Mouse (Mus musculus) naive thymus-derived CD4-positive, alpha-beta T cell, adult 2 months (primary cell): ENCODE data around the gene Cacna1f.

Experiments
- DNase-seq: peaks from one replicate; pipeline ENCODE4 v3.0.0-alpha.2; 2011; ENCODE audit warnings: low read depth

Cacna1f gene

DNA sequence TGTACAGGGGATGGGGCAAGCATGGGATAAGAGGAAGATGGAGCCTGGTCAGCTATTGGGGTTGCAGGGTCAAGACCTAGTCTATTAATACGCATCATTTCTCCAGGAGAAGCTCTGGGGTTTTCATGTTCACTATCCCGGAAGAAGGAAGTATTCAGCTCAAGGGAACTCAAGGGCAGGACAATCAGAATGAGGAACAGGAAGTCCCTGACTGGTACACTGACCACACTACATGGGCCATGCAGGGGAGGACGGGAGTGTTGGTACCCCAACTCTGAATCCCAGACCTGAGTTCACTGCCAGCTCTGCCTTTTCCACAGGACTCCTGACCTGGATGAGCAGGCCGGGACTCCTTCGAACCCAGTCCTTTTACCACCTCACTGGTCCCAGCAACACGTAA lies 25.7 kb downstream of the Cacna1f start:
- no peak for DNase-seq

GRCm38 (mm10) chrX:7635101-7635500 lies 28.2 kb downstream of the Cacna1f start:
- no peak for DNase-seq

- peak; percentile 77 for DNase-seq
Measured at GRCm38 (mm10) chrX:7638401-7639091, 31.7 kb downstream of the Cacna1f start, which contains the start of gene Syp. Gene Syp, plus strand, starts transcription at chrX:7638471.

DNA sequence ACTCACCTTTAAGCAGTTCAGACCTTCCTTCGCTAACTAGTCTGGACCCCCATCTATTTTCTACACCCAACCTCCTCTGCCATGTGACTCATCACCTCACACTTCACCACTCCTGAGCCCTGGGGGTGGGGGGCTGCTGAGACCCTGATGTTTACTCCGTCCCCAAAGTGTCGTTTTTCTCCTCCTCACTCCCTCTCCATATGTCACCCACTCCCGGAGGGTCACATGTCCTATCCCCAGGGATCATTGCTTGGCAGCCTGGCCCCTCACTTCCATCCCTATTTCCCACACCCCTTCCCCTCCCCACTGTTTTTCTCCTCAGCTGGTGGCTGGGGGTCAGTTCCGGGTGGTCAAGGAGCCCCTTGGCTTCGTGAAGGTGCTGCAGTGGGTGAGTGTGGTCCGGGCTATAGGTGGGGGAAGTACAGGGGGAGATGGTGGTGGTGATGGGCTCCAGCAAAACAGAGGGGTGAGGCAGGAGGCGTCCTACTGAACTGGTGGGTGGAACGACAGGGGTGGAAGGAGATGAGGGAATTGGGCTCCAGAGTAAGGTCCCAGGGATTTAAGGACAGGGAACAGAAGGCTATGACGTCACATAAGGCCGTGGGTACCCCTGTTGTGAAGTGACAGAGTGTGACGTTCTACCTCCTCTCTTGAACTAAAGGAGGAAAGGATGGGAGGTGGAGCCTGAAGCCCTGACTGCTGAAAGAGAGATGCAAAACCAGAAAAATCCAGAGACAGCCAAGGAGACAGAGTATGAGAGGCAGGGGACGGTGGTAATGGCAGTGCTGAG lies 32.8 kb downstream of the Cacna1f start:
- DNase-seq: no peak

GRCm38 (mm10) chrX:7640785-7641184 lies 33.9 kb downstream of the Cacna1f start:
- no peak for DNase-seq

- DNase-seq: peak; percentile 92
Measured at GRCm38 (mm10) chrX:7645349-7645748, 38.5 kb downstream of the Cacna1f start.

GRCm38 (mm10) chrX:7648671-7649304 lies 41.9 kb downstream of the Cacna1f start:
- peak; percentile 92 for DNase-seq

GRCm38 (mm10) chrX:7657221-7657639 lies 50.3 kb downstream of the Cacna1f start, which contains the start of gene Prickle3:
Gene Prickle3, plus strand, starts transcription at chrX:7657260.
- peak; percentile 76 for DNase-seq

DNA sequence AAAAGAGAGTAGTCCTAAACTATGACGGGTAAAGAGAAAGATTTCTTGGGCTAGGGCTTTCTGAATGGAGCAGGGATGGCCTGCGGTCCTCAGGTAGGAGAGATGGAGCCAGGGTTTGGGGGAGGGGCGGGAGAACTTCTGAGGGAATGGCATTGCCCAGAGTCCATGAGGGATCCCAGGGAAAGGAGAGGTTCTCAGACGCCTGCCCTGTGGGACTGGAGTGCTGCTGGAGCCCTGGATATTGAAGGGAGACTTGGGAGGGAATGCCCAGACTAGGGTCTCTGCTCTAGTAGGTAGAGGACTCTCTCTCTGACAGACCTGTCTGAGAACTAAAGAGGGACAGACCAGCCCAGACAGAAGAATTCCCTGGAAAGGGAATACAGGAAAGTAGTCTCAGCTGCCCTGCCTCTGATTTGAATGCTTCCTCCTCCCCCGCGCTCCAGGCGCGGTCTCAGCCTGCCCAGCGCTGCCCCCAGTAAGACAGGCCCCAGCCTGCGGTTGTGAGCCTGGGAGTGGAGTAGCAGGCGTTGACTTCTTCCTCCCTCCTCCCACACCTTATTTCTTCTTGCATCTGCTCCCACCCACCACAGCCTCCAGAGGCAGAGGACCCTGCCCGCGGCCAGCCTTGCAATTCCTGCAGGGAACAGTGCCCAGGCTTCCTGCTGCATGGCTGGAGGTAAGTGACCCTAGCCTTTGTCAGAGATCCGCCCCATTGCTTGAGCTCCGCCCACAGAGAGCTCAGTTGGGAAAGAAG lies 51.3 kb downstream of the Cacna1f start:
- no peak for DNase-seq

DNA sequence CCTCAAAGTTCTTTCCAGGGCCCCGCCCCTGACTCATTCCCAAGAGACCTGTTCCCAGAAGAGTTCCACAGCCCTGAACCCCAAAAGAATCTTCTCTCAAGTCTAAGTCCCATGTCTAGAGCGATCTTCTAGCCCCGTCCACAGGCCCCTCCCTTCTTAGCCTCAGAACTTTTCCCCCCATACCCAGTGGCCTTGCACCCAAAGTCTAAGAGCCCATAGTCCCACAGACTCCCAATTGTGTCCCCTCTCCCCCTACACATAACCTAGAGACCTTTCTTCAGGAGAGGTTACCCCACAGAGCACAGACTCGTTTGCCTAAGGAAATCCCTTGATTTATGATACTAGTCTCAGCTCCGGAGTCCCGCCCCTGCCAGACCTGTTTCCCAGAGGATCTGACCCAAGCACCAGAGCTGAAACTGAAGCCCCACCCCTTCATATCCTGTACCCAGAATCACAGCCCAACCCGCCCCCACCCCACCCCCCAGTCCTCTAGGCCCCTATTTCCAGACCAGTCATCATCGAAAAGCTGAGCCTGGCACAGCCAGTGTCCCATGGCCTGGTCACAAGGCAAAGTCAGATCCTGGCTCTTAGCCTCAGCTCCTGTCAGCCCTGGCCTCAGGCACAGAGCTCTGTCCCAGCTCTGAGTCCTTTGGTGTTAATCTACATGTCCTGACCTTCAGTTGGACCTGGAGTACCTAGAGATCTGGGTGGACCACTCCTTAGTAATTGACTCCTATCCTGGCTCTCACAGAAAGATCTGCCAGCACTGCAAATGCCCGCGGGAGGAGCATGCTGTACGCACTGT lies 52.1 kb downstream of the Cacna1f start:
- no peak for DNase-seq

DNA sequence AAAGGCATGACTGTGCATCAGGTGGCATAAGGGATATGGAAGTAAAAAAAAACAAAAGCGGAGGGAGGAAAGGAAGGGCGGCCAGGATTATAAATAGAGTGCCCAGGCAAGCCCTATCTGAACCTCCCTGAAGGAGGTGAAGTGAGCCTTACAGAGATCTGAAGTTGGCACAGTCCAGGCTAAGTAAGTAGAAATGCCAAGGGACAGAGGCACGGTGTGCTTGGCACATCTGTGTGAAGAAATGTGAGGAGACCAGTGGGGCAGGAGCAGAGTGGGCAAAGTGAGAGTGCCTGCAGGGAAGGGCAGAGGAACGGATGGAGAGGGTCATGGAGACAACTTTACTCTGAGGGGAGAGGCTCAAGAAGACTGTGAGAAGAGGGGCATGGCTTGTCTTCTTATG lies 54.2 kb downstream of the Cacna1f start:
- DNase-seq: no peak

DNA sequence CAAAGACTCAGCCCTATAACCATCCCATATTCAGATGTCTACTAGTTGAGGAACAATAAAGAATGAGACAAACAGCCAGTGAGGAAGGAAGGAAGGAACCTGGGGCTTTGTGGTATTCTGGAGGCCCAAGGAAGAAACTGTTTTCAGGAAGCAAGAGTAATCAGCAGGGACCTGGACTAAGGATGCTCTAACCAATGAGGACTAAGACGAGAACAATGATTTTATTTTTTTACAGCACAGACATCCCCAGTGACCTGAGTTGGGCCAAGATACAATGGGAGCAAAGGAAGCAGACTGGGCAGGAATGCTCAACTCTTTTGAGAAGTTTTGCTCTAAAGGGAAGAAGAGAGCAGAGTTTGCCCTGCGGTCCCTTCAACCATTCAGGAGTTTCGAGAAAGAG lies 56.1 kb downstream of the Cacna1f start:
- DNase-seq: no peak

GRCm38 (mm10) chrX:7664791-7665190 lies 57.9 kb downstream of the Cacna1f start:
- DNase-seq: no peak

GRCm38 (mm10) chrX:7665739-7666502 lies 59.0 kb downstream of the Cacna1f start:
- no peak for DNase-seq

DNA sequence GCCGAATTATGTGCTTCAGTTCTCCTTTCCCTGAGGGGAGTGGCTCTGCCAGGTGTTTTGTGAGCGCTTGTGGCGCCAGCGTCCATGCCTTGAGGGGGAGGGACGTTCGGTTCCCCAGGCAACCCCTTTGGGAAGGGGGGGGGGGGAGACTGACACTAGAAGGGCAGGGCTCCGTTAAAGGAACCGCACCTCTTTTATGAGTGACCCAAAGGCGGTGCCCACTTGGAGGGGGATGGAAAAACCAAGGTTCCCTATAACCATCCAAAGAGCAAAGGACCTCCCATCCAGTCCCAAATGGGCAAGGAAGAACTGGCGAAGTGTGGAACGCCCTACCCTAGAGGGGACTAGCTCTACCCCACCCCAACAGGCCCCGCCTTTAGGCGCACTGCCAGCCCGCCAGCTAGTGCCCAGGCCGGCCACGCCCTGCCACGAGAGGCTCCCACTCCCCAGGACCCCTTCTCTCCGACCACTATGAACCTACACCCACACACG lies 63.6 kb downstream of the Cacna1f start:
- peak; percentile 57 for DNase-seq

- peak; percentile 26 for DNase-seq
Measured at GRCm38 (mm10) chrX:7670921-7671623, 64.2 kb downstream of the Cacna1f start, which contains the start of gene Plp2. Gene Plp2, minus strand, starts transcription at chrX:7671390.

DNA sequence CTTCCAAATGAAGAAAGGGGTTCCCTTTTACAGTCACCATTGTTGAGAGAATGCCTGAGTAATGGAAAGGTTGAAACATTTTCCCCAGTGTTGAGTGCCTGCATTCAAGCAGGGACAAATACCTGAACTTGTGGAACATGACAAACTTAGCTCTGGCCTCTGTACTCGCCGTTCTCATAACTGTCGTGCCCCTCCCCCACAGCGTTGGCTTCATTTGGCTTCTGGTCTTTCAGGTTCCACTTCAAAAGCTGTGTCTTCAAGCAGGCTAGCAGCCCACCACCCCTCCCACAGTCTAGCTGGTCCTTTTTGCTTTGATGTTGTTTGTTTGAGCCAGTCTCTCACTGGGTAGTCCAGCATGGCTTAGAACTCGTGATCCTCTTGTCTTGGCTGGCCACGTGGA lies 65.9 kb downstream of the Cacna1f start:
- DNase-seq: no peak

DNA sequence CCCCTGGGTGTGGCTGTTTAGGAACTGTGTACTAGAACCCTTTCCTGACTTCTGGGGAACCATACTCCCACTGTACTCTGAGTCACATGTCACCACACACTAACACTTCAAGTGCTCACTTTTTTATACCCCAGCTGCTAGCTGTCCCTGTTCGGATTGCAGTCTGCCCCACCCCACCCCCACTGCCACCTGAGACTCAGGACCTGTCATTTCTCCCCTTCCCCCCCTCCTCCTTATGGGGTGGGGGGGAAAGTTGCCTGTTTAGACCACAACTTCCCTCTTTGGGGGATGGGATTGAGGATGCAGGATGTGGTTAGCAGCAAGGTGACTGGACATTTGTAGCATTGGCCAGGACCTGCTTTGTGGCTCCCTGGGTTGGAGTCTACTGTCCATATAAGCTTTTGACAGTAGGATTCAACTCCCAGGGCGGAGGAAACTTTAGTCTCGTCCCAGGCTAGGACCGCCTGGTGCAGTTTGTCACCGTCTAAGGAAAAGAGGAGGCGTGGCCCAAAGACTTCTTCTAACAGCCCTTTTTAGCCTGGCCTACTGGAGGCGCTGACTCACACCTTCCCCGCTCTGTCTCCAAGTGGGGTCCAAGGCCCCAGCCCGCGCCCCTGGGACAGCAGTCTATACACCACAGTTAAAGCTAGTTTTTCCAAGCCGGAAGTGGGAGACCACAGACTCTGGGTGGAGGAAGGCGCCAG lies 66.8 kb downstream of the Cacna1f start:
- DNase-seq: peak; percentile 46
